Mouse (Mus musculus) bone marrow, adult 2 months (tissue): ENCODE measurements around the gene Hc.

Source experiments
- CTCF ChIP-seq: fragments of 200-500 bp; IDR thresholded peaks from 2 replicates; pipeline ENCODE4 v1.5.1; 2011; ENCODE audit warnings: low read length, control low read depth; ENCODE audit not compliant: control insufficient read depth, insufficient read depth
- POLR2A ChIP-seq: fragments of 200-500 bp; IDR thresholded peaks from 2 replicates; pipeline ENCODE4 v1.6.1; 2011; ENCODE audit warnings: low read depth, mild to moderate bottlenecking, control low read depth, low read length, borderline replicate concordance; ENCODE audit not compliant: control insufficient read depth

GRCm38 (mm10) chr2:34964651-34965050, 96.6 kb downstream of the Hc start:
- TF ChIP-seq POLR2A (no peak), CTCF (no peak)
